ENCODE assay signal across 8 mouse cellular contexts in the genomic region with DNA sequence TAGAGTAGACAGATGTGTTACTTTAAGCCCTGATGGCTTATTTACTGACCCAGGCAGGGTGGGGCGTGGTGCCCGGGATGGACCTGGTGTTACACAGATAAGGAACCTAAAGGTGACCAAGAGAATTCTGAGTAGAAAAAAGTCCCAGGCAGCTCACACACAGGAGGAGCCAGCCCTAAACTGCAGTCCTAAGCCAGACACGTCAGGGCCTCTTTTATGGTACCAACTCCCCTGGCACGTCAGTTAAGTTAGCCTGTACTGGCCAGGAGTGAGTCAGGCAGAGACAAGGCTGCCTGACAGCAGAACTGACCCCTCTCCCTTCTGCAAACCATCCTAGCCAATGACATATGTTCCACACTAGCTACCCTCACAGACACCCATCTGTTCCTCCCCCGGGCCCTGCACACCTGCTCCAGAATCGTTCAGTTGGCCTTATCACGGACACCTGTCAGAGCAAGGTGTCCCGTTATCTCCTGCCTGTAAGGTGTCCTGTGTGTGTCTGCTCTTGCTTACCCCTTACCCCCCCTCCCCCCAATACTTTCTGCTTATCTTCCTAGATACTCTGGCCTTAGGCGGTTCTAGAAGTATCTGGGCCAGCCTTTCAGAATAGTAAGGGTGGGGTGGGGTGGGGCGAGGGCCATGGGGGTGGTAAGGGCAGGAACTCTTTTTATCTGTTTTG.
DNase-seq lines count a peak whose midpoint lies in the region; ATAC-seq lines count a peak whose summit lies in the region.

No protein-coding gene starts in this region.

- no peaks in the 10 kb centered on the region for H3K36me3 ChIP-seq in neural tube, embryonic 12.5 days
- no peaks in the 10 kb centered on the region for H3K36me3 ChIP-seq in neural tube, embryonic 15.5 days
- H3K36me3 ChIP-seq in limb, embryonic 13.5 days: peaks cover under 1% of the 10 kb centered on the region; the same call in 1 of the 2 replicates

- WGBS in neural tube, embryonic 12.5 days: 56% methylated on average over 10 of the region's 10 CpGs
- WGBS in neural tube, embryonic 15.5 days: 60% methylated on average over 10 of the region's 10 CpGs
- WGBS in limb, embryonic 13.5 days: 60% methylated on average over 10 of the region's 10 CpGs

- ATAC-seq in neural tube, embryonic 12.5 days (ENCODE audit: low FRiP score, low read depth): peak; percentile 4; the same call in 1 of the 2 replicates
- no peak for ATAC-seq in neural tube, embryonic 15.5 days (ENCODE audit: low FRiP score)
- ATAC-seq in limb, embryonic 13.5 days (ENCODE audit: low FRiP score, low read depth): no peak

- peak overlapping the region; percentile 54; the same call in 1 of the 2 replicates for H3K27ac ChIP-seq in neural tube, embryonic 12.5 days
- no peak overlapping the region for H3K27ac ChIP-seq in neural tube, embryonic 15.5 days (replicated peaks)
- 0 out of 2 replicates have a peak overlapping the region, but pooled peaks have one; percentile 33 for H3K27ac ChIP-seq in limb, embryonic 13.5 days

- 0 out of 2 replicates have a peak overlapping the region, but pooled peaks have one; percentile 17 for H3K4me2 ChIP-seq in neural tube, embryonic 12.5 days (replicated peaks)
- H3K4me2 ChIP-seq in neural tube, embryonic 15.5 days: no peak overlapping the region
- no peak overlapping the region for H3K4me2 ChIP-seq in limb, embryonic 13.5 days (replicated peaks)

- H3K9ac ChIP-seq in neural tube, embryonic 12.5 days: no peak overlapping the region
- no peak overlapping the region for H3K9ac ChIP-seq in neural tube, embryonic 15.5 days (replicated peaks)
- H3K9ac ChIP-seq in limb, embryonic 13.5 days: no peak overlapping the region

- no peaks in the 10 kb centered on the region for H3K9me3 ChIP-seq in neural tube, embryonic 12.5 days
- no peaks in the 10 kb centered on the region for H3K9me3 ChIP-seq in neural tube, embryonic 15.5 days (replicated peaks)
- H3K9me3 ChIP-seq in limb, embryonic 13.5 days: no peaks in the 10 kb centered on the region

- peak; percentile 17 for DNase-seq in adrenal gland, adult 2 months
- DNase-seq in adrenal gland, postnatal 36 days: no peak
- DNase-seq in yolk sac, embryonic 10.5 days (ENCODE audit: low spot score): peak; percentile 68
- no peak for DNase-seq in cerebellum, postnatal 14 days
- no peak for DNase-seq in layer of hippocampus, adult 9-11 months

- H3K4me3 ChIP-seq in neural tube, embryonic 12.5 days: no peak overlapping the region
- H3K4me3 ChIP-seq in neural tube, embryonic 15.5 days (replicated peaks): no peak overlapping the region
- H3K4me3 ChIP-seq in limb, embryonic 13.5 days: no peak overlapping the region

- H3K27me3 ChIP-seq in neural tube, embryonic 12.5 days (replicated peaks): no peaks in the 10 kb centered on the region
- H3K27me3 ChIP-seq in neural tube, embryonic 15.5 days (replicated peaks): no peaks in the 10 kb centered on the region
- H3K27me3 ChIP-seq in limb, embryonic 13.5 days: no peaks in the 10 kb centered on the region

- peaks cover 44% of the 10 kb centered on the region for H3K4me1 ChIP-seq in neural tube, embryonic 12.5 days
- peaks cover 41% of the 10 kb centered on the region for H3K4me1 ChIP-seq in neural tube, embryonic 15.5 days
- H3K4me1 ChIP-seq in limb, embryonic 13.5 days: peaks cover 58% of the 10 kb centered on the region

Comparison
In these comparisons a context has a peak if more than half of its experiments do, and no peak if none do; other contexts are left out.
1. DNase-seq: peak in adrenal gland, adult 2 months (single experiment) and yolk sac, embryonic 10.5 days (single experiment); none in adrenal gland, postnatal 36 days (0 of 2), cerebellum, postnatal 14 days (0 of 2) and layer of hippocampus, adult 9-11 months (single experiment).